Comparison of ENCODE assay signal across 13 mouse cellular contexts in the genomic region with DNA sequence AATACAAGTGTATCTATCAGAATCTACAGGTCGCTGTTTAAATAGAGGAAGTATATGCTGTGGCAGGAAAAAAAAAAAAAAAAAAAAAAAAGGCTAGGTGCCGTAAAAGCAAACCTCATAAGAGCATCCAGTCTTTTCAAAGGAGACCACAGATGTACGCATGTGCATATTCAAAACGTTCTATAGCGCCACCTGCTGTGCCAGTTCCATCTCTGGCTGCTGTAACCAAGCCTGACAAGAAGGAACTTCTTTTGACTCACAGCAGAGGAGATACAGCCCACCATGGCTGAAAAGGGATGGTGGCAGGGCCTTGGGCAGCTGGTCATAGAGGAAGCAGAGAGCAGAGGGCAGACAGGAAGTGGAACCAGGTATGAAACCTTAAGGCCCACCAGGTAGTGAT. TPM values are rescaled to one million over a fixed set of nuclear protein-coding genes. Genes with fewer than 3 reads are reported as not detected.
"Had no signal": no experiment of that assay in that cellular context is flagged by ENCODE, and none has a peak within 500 bp of the region (broad histone marks: within the 10 kb centered on the region; RNA-seq: fewer than 3 reads in every experiment).

No protein-coding gene starts in this region.

RNA-seq across cellular contexts. Expression of gene Gm13769, which starts 37.2 kb away (rescaled TPM):
- total RNA-seq: gastrocnemius, adult 2 months; gastrocnemius, postnatal 10 days; gastrocnemius, postnatal 4 days; layer of hippocampus, adult 2 months had no signal

RNA-seq across cellular contexts. Expression of gene Olfr1274-ps, which starts 39.3 kb away (rescaled TPM):
- total RNA-seq: gastrocnemius, adult 2 months; gastrocnemius, postnatal 10 days; gastrocnemius, postnatal 25 days; gastrocnemius, postnatal 4 days; heart, adult 2 months; heart, postnatal 14 days; heart, postnatal 36 days; layer of hippocampus, adult 2 months; layer of hippocampus, postnatal 10 days; layer of hippocampus, postnatal 25 days; left cerebral cortex, adult 2 months; left cerebral cortex, postnatal 14 days; left cerebral cortex, postnatal 36 days had no signal
